Mouse (Mus musculus) right cerebral cortex, postnatal 4 days (tissue): ENCODE data around the gene Cbfa2t3.
A peak's percentile ranks its signal among the peaks of the same experiment; 100 is the strongest.

Experiments
- DNase-seq: peaks from one replicate; pipeline ENCODE4 v3.0.0-alpha.2; 2022

Cbfa2t3 gene

DNA sequence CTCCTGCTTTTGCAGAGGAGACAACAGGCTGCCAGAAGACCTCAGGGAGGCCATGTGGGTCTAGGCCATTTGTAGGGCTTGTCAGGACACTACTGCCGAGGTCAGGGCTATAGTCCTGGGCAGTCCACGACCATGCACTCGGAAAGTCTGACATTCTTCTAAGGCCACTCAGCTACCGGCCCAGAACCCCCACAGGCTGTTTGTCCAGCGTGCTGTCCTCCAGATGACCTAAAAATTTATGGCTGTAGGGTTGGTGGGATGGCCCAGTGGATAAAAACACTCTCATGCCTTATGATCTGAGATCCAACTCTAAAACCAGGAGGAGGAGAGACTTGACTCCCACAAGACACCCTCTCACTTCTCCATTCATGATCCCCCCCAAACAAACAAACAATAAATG, 35.2 kb downstream of the Cbfa2t3 start:
- DNase-seq = no peak

DNA sequence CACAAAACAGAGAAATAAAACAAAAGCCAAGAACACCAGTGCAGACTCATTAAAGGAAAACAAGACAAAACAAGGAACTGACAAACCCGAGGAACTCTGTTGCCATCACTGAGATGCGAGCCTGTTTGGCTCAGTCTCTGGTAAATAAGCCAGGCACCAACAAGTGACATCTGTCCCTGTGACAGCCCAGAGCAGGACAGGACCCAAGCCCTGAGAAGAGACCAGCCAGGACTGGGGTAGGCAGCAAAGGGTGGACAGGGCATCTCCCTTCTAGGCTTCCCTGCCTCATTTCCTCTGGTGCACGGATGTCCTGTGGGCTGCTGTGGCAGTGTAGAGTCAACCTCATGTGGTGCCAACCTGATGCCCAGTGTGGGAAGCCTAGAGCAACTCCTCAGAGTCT, 35.8 kb downstream of the Cbfa2t3 start:
- DNase-seq = no peak

DNA sequence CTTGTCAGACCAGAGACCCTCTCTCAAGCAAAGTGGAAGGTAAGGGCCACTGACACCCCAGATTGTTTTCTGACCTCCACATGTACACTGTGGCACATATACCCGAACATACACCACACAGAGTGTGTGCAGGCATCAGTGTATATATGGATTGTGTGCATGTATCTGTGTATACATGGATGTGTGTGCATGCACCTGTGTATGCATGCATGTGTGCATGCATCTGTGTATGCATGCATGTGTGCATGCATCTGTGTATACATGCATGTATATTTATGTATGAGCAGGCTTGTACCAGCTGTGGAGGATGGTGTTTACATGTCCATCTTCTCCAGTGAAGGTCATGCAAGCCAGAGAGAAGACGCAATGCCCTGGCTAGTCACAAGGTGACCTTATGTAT, 37.0 kb downstream of the Cbfa2t3 start:
- no peak for DNase-seq

DNA sequence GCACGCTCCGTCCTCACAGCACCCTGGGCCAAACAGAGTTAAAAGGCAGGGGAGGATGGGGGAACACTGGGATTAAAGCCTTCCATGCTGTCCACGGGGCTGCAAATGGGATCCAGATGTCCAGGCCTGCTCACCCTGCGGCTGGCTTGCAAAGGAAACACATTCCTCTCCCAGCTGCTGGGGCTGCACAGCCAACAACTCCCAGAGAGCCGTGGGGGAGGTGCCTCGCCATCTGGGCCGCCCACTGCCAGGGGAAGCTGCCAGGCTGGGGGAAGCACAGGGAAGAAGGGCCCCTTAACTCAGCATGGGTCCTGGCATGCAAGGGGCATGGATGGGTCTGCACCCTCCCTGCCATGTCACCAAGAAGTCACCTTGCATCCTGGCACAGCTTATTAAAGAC, 37.8 kb downstream of the Cbfa2t3 start:
- peak; percentile 61 for DNase-seq

DNA sequence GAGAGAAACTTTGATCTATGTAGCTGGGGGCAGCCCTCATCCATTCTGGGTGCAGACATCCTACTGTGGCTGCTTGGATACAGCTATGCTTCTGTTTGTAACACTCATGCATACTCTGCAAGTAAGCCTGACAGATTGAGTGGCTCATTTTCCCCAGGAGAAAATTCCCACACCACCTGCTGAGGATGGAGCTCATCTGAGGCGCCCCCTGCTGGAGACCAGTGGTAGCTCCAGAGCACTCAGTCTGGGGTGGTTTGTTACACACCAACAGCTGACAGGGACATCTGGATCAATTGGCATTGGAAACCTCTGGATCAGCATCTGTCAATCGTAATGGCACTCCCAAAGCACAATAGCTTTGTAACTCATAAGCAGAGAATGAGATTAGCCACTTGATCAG, 38.9 kb downstream of the Cbfa2t3 start:
- peak; percentile 40 for DNase-seq

DNA sequence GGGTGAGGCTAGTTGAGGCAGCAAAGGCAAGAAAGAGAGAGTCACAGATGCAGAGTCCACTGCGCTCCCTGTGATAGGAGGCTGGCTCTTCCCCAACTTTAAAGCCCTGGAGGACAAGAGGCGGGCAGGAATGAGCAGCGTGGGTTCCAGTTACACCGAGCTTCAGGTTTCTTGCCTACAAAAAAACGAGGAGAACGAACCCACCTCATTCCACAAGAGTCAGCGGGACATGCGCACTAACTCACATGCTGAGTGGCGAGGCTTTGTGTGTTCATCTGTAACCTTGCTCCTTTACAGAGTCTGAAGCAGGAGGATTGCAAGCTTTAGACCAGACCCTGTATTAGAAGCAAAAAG, 40.1 kb downstream of the Cbfa2t3 start:
- no peak for DNase-seq

DNA sequence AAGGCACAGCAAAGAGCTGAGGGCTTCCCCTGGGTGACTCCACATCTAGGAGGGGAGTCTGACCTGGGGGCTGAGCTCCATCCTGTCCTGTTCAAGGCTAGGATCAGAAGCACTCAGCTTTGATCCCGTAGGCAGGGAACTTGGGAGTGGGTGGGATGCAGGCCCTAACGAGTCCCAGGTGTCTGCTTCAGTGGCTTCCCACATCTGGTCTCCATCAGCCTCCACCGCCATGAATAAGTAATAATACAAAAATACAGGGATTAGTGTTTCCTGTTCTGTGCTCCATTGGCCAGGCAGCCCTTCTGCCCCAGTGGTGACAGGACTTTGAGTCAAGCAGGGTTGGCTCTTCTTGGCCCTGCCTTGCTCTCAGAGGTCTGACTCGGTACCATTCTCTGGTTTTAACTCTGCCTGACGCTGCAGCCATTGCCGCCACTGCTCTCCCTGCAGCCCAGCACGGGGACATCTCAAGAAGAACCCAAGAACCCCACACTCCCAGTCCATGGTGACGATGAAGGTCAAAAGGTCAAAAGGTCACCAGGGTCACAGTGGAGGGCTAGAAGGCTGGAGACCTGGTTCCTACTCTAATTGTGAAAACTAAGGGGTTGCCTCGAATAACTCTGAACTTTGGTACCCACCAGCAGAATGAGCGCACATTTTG, 40.6 kb downstream of the Cbfa2t3 start:
- DNase-seq = no peak

DNA sequence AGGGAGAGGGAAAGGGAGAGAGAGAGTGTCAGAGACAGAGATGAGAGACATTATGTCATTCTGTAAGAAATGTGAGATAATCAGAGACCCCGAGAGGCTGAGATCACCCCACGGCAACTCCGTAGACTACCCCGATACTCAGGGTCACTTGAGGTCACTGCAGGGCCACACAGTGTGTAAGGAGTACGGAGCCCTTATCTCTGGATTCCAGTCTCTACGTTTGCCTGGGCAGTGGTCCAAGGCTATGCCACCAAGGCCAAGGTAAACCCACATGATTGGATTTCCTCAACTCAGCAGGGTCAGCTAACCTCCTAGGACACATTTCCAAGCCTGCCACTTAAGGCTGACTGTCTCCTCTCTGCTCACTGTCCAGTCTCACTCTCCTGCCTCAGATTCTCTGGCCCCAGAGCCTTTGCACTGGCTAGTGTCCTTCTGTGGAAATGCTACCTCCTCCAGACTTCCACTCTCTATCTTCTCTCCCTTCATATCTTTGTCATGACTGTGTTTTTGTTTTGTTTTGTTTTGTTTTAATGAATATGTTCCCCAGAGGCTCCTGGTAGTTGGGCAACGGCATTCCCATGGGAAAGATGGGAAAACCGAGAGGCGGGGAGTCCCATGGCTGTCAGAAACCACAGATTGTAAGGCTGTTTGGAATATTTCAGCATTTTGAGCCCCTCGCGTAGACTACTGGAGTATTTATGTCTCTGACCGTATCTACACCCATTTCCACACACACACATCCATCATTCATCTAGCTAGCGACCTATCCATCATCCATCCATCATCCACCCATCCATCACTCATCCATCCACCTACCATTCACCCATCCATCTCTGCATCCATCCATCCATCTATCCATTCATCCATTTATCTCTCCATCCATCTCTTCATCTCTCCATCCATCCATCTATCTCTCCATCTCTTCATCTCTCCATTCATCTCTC, 42.6 kb downstream of the Cbfa2t3 start:
- no peak for DNase-seq

DNA sequence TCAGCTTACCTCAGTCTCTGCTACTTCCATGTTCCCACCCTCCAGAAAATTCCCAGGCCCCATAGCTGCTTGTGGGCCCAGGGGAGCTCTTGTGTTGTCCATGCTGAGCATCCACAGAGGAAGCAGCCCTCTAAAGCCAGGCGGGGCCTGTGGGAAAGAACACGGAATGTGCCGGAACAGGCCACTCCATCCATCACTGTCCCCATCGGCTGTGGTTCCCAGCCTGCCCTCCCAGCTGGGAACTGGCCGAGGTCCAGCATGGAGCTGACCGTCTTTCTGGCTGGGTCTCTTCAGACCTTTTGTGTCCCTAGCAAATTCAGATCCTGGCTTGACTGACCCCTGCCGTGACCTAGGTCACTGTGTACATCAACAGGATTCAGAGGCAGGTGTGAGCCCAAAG, 44.1 kb downstream of the Cbfa2t3 start:
- no peak for DNase-seq

DNA sequence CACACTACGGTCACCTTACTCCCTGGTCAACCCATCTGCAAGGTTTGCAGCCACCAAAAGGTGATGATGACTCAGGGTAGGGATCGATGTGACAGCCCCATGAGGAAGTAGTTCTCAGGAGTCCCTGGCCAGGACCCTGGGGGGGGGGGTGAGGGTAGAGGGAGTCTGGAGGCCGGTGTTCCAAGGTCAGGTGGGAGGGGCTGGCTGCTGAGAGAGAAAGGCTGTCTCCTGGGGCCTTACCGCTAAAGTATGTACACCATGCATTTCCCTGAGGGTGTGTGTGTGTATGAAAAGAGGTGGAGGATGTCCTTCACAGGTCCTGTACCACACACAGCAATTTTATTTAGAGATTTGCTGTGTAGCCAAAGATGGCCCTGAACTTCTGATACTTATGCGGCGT, 46.3 kb downstream of the Cbfa2t3 start:
- DNase-seq = no peak

DNA sequence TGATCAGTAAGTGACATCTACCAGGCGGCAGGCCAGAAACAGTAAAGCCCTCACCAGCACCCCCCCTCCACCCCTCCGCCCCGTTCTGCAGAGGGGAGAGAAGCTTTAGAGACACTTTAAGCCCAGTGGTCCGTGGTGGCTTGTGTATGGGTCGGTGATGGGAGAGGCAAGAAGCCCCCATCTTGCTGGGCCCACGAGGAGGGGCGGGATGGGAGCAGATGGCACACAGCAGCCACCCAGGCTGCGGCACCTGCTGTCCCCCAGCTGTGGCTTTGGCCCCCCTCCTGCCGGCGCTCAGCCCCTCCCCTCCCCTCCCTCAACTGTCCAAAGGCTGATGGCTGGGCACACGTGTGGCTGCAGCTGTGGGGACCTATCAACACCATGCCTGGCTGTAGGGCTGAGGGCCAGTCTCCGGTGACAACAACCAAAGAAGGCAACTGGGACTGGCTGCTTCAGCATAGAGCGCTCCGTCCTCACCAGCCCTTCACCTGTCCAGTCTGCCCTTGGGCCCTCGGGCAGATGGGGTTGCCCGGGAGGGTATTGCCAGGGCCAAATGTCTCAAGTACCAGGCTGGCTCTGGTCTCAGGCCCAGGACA, 47.5 kb downstream of the Cbfa2t3 start:
- DNase-seq = no peak

DNA sequence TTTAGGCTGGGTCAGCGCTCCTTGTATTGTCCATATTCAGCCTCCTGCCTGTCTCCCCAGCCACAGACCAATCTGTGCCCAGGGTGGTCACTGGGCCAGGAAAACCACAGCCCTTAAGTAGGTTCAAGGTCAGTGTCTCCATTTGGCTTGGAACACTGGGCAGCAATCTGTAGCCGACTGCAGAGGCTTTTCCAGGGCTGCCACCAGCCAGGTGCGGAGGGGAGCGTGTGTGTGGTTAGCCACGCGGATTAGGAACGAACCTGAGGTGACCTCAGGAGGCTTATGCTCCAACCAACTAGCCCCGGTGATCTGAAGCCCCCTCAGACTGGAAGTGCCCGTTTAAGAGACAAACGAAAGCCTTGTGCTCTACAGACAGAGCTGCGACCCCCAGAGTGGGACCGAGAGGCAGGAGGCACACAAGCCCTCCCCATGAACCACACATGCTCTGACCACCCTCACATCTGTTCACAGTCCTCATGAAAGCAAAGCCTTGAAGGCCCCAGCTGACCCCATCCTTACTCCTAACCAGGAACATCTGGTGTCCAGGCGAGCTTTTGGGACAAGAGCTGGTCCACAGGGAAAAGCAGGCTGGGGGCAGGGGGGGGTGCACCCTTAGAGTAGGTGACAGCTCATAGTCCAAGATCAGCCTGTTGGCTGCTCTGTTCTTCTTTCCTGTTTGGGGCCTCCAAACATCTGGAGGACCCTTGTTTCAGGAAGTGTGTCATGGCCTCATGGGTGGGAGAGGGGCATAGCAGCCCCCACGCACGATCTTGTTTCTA, 50.5 kb downstream of the Cbfa2t3 start:
- DNase-seq = no peak

DNA sequence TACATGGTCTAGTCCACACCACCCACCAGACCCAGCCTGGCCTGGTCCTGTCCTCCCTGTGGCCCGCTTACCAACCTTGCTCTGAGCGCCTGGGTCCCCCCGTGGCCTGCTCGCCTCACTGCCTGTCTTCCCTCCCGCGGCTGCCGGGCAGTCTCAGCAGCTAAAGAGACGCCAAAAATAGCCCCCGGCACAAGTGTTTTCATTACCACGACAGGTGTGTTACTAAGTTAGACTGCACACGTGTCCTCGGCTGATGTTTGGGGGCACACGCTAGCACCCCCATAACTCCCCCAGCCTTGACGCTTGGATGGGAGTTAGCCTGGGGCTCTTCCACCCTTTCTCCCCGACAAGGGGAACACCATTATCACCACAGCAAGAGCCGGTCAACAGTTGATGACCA, 52.6 kb downstream of the Cbfa2t3 start:
- DNase-seq = no peak

DNA sequence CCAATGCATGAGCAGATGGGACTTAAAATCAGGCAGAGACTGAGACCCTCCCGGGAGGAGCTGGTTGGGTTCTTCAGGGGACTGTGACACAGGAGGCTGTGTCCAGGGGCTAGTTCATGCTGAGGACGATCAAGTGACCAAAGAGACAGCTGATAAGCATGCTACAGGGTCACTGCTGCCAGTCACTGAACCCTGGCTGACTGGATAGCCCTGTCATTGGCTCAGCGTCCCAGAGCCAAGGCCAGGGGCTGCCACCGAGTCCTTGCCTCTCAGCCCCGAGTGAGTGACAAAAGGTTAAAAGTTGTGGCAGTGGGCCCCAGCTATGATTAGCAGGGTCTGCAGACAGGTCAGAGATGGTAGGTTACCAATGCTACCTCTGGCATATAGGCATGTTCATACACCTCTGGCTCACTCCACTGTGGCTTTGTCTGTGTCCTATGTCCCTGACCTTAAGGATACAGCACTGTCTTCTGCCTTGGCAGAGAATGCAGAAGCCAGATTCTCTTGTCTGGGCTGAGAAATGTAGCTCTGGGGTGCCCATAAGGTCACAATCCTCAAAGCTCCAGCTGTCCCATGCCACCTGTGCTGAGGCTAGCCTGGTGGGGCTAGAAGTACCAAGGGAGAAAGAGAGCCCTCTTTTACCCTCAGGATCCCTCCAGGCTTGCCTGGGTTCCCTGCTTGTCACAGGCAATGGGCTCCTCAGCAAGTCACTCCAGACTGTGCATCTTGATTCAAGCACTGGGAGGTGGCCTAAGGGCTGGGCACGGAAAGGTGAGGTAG, 54.5 kb downstream of the Cbfa2t3 start:
- DNase-seq = no peak

DNA sequence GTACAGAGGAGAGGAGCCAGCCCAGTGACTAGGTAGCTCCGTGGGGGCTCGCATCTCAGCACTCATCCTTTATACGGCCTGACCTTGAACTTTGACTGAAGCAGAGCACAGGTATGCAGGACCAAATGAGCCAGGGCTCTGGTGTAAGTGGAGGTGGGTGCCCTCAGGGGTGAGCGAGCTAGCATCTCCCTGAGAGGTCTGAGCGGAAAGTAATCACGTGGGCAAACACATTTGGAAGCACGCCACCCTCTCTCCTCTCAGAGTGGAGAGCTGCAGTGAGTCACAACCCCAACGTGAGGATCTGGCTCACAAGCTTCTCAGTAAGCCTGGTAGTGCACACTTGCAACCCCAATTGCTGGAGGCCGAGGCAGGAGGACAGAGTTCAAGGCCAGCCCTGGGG, 56.8 kb downstream of the Cbfa2t3 start:
- no peak for DNase-seq

DNA sequence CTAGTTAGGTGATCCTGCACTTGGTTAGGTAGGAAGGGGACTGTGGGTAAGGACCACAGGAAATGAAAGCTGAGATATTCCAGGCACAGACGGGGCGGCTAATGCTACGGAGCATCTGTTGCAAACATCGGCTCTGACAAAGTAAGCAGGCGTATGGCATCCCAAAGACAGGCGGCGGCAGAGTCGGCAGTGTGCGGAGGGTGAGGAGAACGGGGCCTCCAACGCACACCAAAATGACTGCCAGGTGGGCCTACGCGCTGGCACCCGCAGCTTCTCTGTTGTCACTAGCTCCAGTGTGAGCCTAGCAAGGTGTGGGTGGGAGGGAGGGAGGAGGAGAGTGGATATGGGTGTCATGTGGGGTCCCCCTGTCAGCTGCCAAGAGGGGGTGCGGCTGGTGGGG, 57.5 kb downstream of the Cbfa2t3 start:
- no peak for DNase-seq

DNA sequence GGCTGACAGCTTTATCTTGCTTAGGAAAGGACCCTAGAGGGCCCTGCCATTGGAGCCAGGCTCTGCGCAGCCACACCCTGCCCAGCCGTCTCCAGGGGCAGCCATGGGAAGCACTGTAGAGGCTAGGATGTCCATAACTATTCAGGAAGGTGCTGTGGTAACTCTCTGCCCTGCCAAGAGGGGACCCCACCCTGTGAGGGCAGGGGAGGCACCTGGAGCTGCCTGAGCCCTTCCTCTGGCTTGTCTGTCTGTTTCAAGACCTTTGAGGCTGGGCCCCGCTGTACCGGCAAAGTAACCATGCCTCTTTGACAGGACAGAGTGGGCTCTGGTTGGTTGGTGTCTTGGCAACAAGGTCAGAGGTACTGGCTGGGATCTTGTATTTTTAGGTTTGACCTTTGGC, 58.1 kb downstream of the Cbfa2t3 start:
- no peak for DNase-seq

DNA sequence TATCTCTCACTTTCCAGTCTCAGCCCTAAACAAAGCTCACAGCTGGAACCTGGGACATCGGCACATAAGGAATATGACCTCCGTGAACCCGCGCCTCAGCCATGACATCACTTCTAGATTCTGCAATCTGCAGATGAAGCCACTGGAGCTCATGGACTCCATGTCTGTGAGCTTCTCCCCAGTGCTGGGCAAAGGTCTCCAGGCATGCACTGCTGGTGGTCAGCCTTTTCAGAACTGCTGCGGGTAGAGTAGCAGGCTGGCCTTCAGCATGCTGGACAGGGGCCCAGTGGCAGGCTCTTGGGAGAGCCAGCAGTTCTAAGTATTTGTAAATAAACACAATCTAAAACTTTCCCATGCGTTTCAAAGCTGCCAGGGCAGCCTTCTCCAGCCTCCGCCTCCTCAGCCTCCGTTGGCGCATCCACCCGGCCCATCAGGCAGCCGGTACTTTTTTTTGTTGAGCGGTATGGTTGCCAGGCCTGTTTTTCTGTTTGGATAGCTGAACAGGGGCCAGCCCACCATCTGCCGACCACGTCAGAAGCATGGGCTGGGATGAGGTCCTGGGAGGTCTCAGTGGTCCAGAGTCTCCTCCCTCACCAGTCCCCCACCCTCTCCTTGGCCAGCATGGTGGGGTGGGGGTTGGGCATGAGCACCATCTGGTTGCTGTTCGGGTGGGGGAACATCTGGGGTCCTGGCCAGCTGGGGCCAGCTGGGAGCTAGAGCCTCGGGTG, 59.2 kb downstream of the Cbfa2t3 start:
- DNase-seq = peak; percentile 19

DNA sequence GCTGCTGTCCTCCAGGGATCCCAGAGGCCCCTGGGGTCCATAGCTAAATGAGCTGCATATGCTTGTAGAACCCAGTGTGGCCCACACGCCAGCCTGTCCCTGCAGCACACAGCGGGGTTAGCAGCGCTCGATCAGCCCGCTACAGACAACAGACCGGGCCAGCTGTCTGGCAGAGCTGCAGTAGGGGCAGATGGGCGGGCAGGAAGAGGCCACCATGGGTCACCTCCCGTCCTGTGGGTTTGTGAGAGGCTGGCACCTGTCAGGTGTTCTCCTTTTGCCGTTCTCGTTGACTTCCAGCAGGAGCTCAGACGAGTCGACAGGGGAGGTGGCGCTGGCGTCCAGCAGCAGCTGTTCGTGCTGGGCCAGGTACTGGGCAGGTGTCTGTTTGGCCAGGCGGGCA, 60.3 kb downstream of the Cbfa2t3 start:
- DNase-seq = no peak

DNA sequence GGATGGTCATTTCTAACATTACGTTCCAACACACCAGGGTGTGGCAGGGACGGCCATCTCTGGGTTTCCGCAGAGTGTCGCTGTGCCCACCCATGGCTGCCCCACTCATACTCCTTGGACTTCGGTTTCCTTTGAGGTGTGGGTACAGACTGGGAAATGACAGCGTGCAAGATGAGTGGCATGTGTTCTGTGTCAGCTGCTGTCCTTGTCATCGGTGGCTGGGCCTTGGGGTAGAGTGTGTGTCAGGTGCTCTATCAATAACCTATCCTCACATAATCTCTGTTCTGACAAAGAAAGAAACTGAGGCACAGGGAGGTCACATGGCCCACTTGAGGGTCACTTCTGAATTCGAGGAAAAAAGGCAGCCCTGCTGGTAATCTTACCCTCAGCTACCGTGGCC, 61.7 kb downstream of the Cbfa2t3 start:
- DNase-seq = no peak

DNA sequence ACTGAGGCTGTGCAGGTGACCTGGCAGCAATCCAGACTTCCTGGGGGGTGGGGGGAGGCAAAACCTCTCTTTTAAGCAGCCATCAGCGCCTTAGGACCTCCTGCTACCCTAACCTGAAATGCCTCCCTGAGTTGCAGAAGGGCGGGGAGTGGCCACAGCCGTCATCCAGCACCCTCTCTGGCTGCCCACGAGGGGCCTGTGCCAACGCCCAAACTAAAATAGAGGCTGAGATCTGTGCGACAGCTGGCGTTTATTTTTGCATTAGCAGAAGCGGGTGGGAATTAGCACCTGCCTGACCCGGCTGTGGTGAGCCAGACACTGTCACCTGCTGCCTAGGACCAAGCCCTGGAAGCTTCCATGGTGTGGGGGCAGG, 62.1 kb downstream of the Cbfa2t3 start:
- no peak for DNase-seq
